Mouse (Mus musculus) lung, adult 2 months (tissue): ENCODE measurements around the gene Hspa12b. TPM values are rescaled to one million over a fixed set of nuclear protein-coding genes. Genes with fewer than 3 reads are reported as not detected.
"Not testable (repeated sequence)": the region's sequence is repeated elsewhere in the genome, so short reads cannot be mapped to it uniquely, and the experiment has no call there.

Source experiments
- DNase-seq: peaks from one replicate; pipeline ENCODE4 v3.0.0; 2022
- H3K4me1 ChIP-seq: fragments of 200-500 bp; 2 replicates; pipeline ENCODE4 v1.6.1; 2011; ENCODE audit warnings: low read length; ENCODE audit not compliant: control insufficient read depth, insufficient read depth
- H3K4me3 ChIP-seq: fragments of 200-500 bp; replicated peaks from 2 replicates; pipeline ENCODE3; 2011; ENCODE audit warnings: low read depth, mild to moderate bottlenecking, control low read depth, low read length; ENCODE audit errors: extremely low read depth
- CTCF ChIP-seq: fragments of 200-500 bp; IDR thresholded peaks from 2 replicates; pipeline ENCODE4 v1.5.1; 2011; ENCODE audit warnings: mild to moderate bottlenecking, low read length, control low read depth; ENCODE audit not compliant: insufficient read depth
- POLR2A ChIP-seq: fragments of 200-500 bp; IDR thresholded peaks from 2 replicates; pipeline ENCODE4 v1.6.1; 2011; ENCODE audit warnings: low read depth, mild to moderate bottlenecking, control low read depth, low read length, borderline replicate concordance; ENCODE audit errors: extremely low read depth
- whole genome bisulfite sequencing: fragments of 180-500 bp; shearing (Covaris S2); methylation state at CpG from one replicate; pipeline ENCODE4 v1.1.7; 2018; 5-methylcytosine and 5-hydroxymethylcytosine counted together
- polyA plus RNA-seq: library from polyadenylated mRNA; depleted of rRNA; stranded (reverse); fragments of >200 nt; gene quantifications from 2 replicates; pipeline ENCODE4 v1.2.3, GENCODE M21; 2012

The Hspa12b gene
- polyA plus RNA-seq, 1 experiment: 56.2 TPM

DNA sequence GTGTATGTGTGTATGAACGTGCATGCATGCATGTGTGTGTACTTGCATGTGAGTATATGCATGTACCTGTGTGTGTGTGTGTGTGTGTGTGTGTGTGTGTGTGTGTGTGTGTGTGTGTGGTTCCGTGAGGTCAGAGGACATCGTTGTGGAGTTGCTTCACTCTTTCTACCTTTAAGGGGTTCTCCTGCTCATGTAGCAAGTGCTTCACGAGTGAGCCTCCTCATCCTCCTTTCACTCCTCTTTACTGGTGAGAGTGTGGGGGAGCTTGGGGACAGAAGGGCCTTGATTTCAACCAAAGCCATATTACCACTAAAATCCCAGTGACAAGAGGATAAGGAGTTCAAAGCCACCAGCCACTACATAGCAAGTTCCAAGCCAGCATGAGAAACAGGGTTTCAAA, 30.0 kb upstream of the Hspa12b start:
- no peak for DNase-seq
- 69% methylated on average over 4 of the region's 4 CpGs for WGBS
- peaks cover 9% of the 10 kb centered on the region for H3K4me1 ChIP-seq
- no peak overlapping the region for H3K4me3 ChIP-seq
- TF ChIP-seq POLR2A: no peak

GRCm38 (mm10) chr2:131101530-131101929, 25.6 kb upstream of the Hspa12b start:
- Histone ChIP-seq H3K4me3 (no peak overlapping the region), H3K4me1 (peaks cover 3% of the 10 kb centered on the region; the same call in 1 of the 2 replicates)
- no peak for TF ChIP-seq CTCF
- TF ChIP-seq POLR2A: no peak
- 61% methylated on average over 3 of the region's 3 CpGs for WGBS
- no peak for DNase-seq

DNA sequence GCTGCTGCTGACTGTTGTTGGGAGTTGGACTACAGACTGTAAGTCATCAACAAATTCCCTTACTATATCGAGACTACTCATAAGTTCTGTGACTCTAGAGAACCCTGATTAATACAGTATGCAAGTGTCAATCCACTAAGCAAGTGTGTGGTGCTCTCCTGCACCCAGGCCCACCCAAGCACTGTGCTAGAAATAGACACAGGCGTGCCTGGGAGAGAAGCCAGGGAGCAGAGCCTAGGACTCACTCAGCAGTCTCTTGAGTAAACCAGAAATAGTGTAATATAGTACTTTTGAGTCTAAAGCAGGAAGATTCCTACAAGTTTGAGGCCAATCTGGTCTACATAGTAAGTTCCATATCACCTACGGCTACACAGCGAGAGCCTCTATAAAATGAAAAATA, 23.1 kb upstream of the Hspa12b start:
- WGBS: 78% methylated on average over 4 of the region's 4 CpGs
- DNase-seq: no peak
- TF ChIP-seq POLR2A (no peak), CTCF (no peak)
- H3K4me3 ChIP-seq: no peak overlapping the region
- H3K4me1 ChIP-seq: no peaks in the 10 kb centered on the region; the same call in 1 of the 2 replicates

DNA sequence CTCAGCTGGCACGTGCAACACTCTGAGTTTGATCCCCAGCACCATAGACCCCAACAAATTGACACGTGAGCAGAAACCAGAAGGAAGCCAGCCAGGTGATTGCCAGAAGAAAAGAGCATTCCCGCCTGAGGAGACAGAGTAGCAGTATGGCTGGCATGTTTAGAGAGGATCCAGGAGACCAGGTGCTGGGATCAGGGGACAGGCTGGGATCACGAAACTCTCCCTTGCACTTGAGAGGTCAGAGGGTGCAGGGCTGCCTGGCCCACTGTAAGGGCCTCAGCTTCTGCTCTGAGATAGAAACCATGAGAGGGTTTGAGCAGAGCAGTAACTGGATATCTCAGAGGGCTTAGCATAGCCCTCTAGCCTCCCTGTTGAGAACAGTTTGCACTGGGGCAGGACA, 22.0 kb upstream of the Hspa12b start:
- not testable (repeated sequence) for H3K4me1 ChIP-seq, H3K4me3 ChIP-seq, DNase-seq
- WGBS: 85% methylated on average over 4 of the region's 4 CpGs

- 83% methylated on average over 5 of the region's 5 CpGs for WGBS
- no peak overlapping the region for H3K4me3 ChIP-seq
- DNase-seq: no peak
- H3K4me1 ChIP-seq: no peaks in the 10 kb centered on the region; the same call in 1 of the 2 replicates
- no peak for TF ChIP-seq CTCF
- no peak for TF ChIP-seq POLR2A
Measured at GRCm38 (mm10) chr2:131105989-131106388, 21.1 kb upstream of the Hspa12b start.

DNA sequence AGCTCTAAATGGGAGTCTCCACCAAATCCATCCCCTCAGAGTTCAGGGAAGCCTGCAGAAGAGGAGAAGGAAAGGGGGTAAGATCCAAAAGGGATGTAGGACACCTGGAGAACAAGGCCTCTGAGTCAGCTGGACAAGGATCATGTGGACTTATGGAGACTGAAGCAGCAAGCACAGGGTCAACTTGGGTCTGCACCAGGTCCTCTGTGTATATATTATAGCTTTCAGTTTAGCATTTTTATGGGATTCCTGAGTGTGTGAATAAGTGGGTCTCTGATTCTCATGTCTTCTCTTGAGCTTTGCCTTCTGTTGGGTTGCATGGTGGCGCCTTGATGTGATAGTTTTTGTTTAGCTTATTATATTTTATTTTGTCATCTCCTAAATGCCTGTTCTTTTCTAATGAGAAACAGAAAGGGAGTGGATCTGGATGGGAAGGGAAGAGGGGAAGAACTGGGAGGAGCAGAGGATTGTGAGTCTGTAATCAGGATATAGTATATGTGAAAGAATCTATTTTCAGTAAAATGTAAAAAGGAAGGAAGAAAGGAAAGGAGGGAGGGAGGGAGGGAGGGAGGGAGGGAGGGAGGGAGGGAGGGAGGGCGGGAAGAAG, 8.0 kb upstream of the Hspa12b start:
- Histone ChIP-seq H3K4me3 (no peak overlapping the region), H3K4me1 (no peaks in the 10 kb centered on the region)
- DNase-seq: no peak
- WGBS: 67% methylated on average over 2 of the region's 2 CpGs
- TF ChIP-seq POLR2A (no peak), CTCF (no peak)

- TF ChIP-seq CTCF: no peak
- 48% methylated on average over 3 of the region's 3 CpGs for whole genome bisulfite sequencing
- Histone ChIP-seq H3K4me3 (no peak overlapping the region), H3K4me1 (peaks cover 6% of the 10 kb centered on the region)
- no peak for DNase-seq
Measured at GRCm38 (mm10) chr2:131124166-131124565, 2.9 kb upstream of the Hspa12b start.

- Histone ChIP-seq H3K4me3 (no peak overlapping the region), H3K4me1 (peaks cover 8% of the 10 kb centered on the region)
- no peak for DNase-seq
- TF ChIP-seq CTCF (no peak), POLR2A (no peak)
- WGBS: 94% methylated on average over 9 of the region's 9 CpGs
Measured at GRCm38 (mm10) chr2:131125157-131125963, 1.7 kb upstream of the Hspa12b start.

DNA sequence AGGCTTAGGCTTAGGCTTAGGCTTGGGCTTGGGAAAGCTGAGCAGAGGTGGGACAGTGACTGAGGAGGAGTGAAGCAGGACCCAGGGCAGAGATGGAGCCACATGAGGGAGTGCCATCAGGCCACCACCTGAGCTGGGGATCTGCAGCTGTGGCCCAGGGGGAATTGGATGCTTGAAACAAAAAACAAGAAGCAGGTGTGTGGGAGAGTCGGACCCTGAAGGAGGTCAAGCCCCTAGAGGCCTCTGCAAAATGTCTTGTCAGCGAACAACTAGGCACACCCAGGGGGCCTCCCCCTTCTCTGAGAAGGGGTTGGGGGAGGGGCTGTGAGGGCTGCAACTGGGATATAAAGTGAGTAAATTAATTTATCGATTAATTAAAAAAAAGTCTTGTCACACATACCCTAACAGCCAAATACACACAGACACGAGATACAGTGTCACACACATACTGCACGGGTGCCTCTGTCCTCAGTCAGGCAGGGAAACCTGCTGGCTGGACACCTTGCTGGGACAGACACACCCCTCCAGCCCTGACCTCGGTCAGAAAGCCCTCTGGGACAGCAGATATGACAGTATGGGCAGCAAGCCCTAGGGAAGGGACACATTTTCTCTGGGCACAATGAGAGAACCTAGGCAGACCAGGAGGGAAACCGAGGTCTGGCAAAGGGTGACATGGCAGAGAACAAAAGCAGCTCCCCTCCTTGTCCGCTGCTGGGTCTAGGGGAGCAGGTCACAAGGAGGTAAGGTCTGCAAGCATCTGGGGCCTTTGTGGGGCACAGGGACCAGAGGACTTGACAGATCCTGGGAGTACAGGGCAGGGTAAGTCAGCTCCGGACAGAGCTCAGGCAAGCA, 890 bp upstream of the Hspa12b start:
- 80% methylated on average over 9 of the region's 9 CpGs for WGBS
- no peak overlapping the region for H3K4me3 ChIP-seq
- DNase-seq: no peak
- no peak for TF ChIP-seq POLR2A
- no peak for TF ChIP-seq CTCF
- peaks cover 8% of the 10 kb centered on the region for H3K4me1 ChIP-seq

GRCm38 (mm10) chr2:131128211-131128610, 1.1 kb downstream of the Hspa12b start:
- Histone ChIP-seq H3K4me3 (peak overlapping the region; percentile 91), H3K4me1 (peaks cover 8% of the 10 kb centered on the region)
- 51% methylated on average over 5 of the region's 5 CpGs for WGBS
- TF ChIP-seq CTCF (no peak), POLR2A (peak; percentile 49; the same call in 1 of the 2 replicates)
- DNase-seq: no peak
